Mouse (Mus musculus): ENCODE measurements around the gene Flt3l. TPM values are rescaled to one million over a fixed set of nuclear protein-coding genes. Genes with fewer than 3 reads are reported as not detected.
A peak's percentile ranks its signal among the peaks of the same experiment; 100 is the strongest.

Flt3l gene
- polyA plus RNA-seq, 1 experiment from 2014 or later = 1.5 TPM

- Histone ChIP-seq H3K27me3 (no peaks in the 10 kb centered on the region), H3K9ac (no peak overlapping the region), H3K27ac (peak overlapping the region; percentile 63), H3K4me2 (peak overlapping the region; percentile 18; the same call in 1 of the 2 replicates), H3K9me3 (replicated peaks) (no peaks in the 10 kb centered on the region), H3K4me3 (0 out of 2 replicates have a peak overlapping the region, but pooled peaks have one; percentile 5), H3K4me1 (replicated peaks) (peaks cover 5% of the 10 kb centered on the region; the same call in 1 of the 2 replicates), H3K36me3 (peaks cover 39% of the 10 kb centered on the region)
- ATAC-seq (replicated peaks; ENCODE audit: insufficient number of reproducible peaks, insufficient read depth, low FRiP score, low read depth) = no peak; the same call in 1 of the 2 replicates
- 58% methylated on average over 25 of the region's 25 CpGs for WGBS
Observed at GRCm38 (mm10) chr7:45082401-45083299, 53.6 kb downstream of the Flt3l start.

- WGBS = 51% methylated on average over 5 of the region's 5 CpGs
- H3K27ac ChIP-seq = no peak overlapping the region
- H3K36me3 ChIP-seq = peaks cover 36% of the 10 kb centered on the region
- no peak overlapping the region for H3K4me3 ChIP-seq
- H3K4me1 ChIP-seq (replicated peaks) = peaks cover 7% of the 10 kb centered on the region
- no peaks in the 10 kb centered on the region for H3K9me3 ChIP-seq (replicated peaks)
- no peak overlapping the region for H3K4me2 ChIP-seq
- no peaks in the 10 kb centered on the region for H3K27me3 ChIP-seq
- ATAC-seq (replicated peaks; ENCODE audit: insufficient number of reproducible peaks, insufficient read depth, low FRiP score, low read depth) = no peak
- no peak overlapping the region for H3K9ac ChIP-seq
Observed at GRCm38 (mm10) chr7:45081016-45081415, 55.2 kb downstream of the Flt3l start.

- 2% methylated on average over 10 of the region's 10 CpGs for WGBS
- H3K4me1 ChIP-seq (replicated peaks) = peaks cover 19% of the 10 kb centered on the region
- no peak overlapping the region for H3K4me3 ChIP-seq
- peaks cover 26% of the 10 kb centered on the region; the same call in 1 of the 2 replicates for H3K36me3 ChIP-seq
- H3K9me3 ChIP-seq (replicated peaks) = no peaks in the 10 kb centered on the region
- H3K27ac ChIP-seq = no peak overlapping the region
- no peak overlapping the region for H3K9ac ChIP-seq
- H3K4me2 ChIP-seq = no peak overlapping the region
- ATAC-seq (replicated peaks; ENCODE audit: insufficient number of reproducible peaks, insufficient read depth, low FRiP score, low read depth) = peak; percentile 33; the same call in 1 of the 2 replicates
- H3K27me3 ChIP-seq = no peaks in the 10 kb centered on the region
Observed at GRCm38 (mm10) chr7:45079856-45080255, 56.4 kb downstream of the Flt3l start.

MicroRNA genes within 50 kb of the gene (microRNA counts, 519-probe panel; counts per million panel counts)
- 2,526 counts per million, percentile 53 among the panel's probes with 10 or more counts for microRNA mmu-miR-150

Small RNA genes lying within 50 kb of the gene (microRNA-seq; reads per million reads assigned to microRNA genes)
- gene Mir150 (24.2 reads per million, percentile 35 among the genes with 10 or more reads in this experiment), gene Mir5121 (8.0 reads per million, percentile 23 among the genes with 10 or more reads in this experiment), gene Mir7055 (not detected)

Other genes with a start within 250 kb of the Flt3l start
- gene Med25, start 243.7 kb downstream of the Flt3l start, polyA plus RNA-seq (2015; fragmentation: Nextera tagmentation; extraction: Ambion mirVana) = 72.9 and 93.9 TPM in 2 replicates
- 11.9 and 16.3 TPM in 2 replicates for gene Fuz, start 240.4 kb downstream of the Flt3l start, polyA plus RNA-seq (2015; fragmentation: Nextera tagmentation; extraction: Ambion mirVana)
- 51.9 and 57.4 TPM in 2 replicates for gene Ap2a1, start 206.9 kb downstream of the Flt3l start, polyA plus RNA-seq (2015; fragmentation: Nextera tagmentation; extraction: Ambion mirVana)
- gene Tsks, start 193.2 kb downstream of the Flt3l start, polyA plus RNA-seq (2015; fragmentation: Nextera tagmentation; extraction: Ambion mirVana) = 0.13 and 0.27 TPM in 2 replicates
- gene Cpt1c, start 161.6 kb downstream of the Flt3l start, polyA plus RNA-seq (2015; fragmentation: Nextera tagmentation; extraction: Ambion mirVana) = 9.0 and 12.2 TPM in 2 replicates
- gene Prmt1, start 149.9 kb downstream of the Flt3l start, polyA plus RNA-seq (2015; fragmentation: Nextera tagmentation; extraction: Ambion mirVana) = 315 and 356 TPM in 2 replicates
- 61.6 and 76.7 TPM in 2 replicates for gene Irf3, start 138.8 kb downstream of the Flt3l start, polyA plus RNA-seq (2015; fragmentation: Nextera tagmentation; extraction: Ambion mirVana)
- gene Bcl2l12, start 137.7 kb downstream of the Flt3l start, polyA plus RNA-seq (2015; fragmentation: Nextera tagmentation; extraction: Ambion mirVana) = 34.5 and 35.4 TPM in 2 replicates
- gene Scaf1, start 120.1 kb downstream of the Flt3l start, polyA plus RNA-seq (2015; fragmentation: Nextera tagmentation; extraction: Ambion mirVana) = 25.1 and 32.5 TPM in 2 replicates
- gene Rras, start 118.5 kb downstream of the Flt3l start, polyA plus RNA-seq (2015; fragmentation: Nextera tagmentation; extraction: Ambion mirVana) = 76.4 and 80.8 TPM in 2 replicates
- 5.0 and 7.6 TPM in 2 replicates for gene Prr12, start 83.6 kb downstream of the Flt3l start, polyA plus RNA-seq (2015; fragmentation: Nextera tagmentation; extraction: Ambion mirVana)
- 42.4 and 54.8 TPM in 2 replicates for gene Nosip, start 74.0 kb downstream of the Flt3l start, polyA plus RNA-seq (2015; fragmentation: Nextera tagmentation; extraction: Ambion mirVana)
- gene Prrg2, start 73.8 kb downstream of the Flt3l start, polyA plus RNA-seq (2015; fragmentation: Nextera tagmentation; extraction: Ambion mirVana) = 12.9 and 15.9 TPM in 2 replicates
- gene Rcn3, start 44.2 kb downstream of the Flt3l start, polyA plus RNA-seq (2015; fragmentation: Nextera tagmentation; extraction: Ambion mirVana) = 223 and 285 TPM in 2 replicates
- 52.5 and 62.7 TPM in 2 replicates for gene Fcgrt, start 32.6 kb downstream of the Flt3l start, polyA plus RNA-seq (2015; fragmentation: Nextera tagmentation; extraction: Ambion mirVana)
- gene Rps11, start 12.0 kb downstream of the Flt3l start, polyA plus RNA-seq (2015; fragmentation: Nextera tagmentation; extraction: Ambion mirVana) = 794 and 808 TPM in 2 replicates
- 697 and 762 TPM in 2 replicates for gene Rpl13a, start 7.7 kb downstream of the Flt3l start, polyA plus RNA-seq (2015; fragmentation: Nextera tagmentation; extraction: Ambion mirVana)
- gene Gm45713, start 201 bp downstream of the Flt3l start, polyA plus RNA-seq (2015; fragmentation: Nextera tagmentation; extraction: Ambion mirVana) = 0.22 TPM in 1 of 2 replicates, not detected in the other
- gene Pih1d1, start 17.9 kb upstream of the Flt3l start, polyA plus RNA-seq (2015; fragmentation: Nextera tagmentation; extraction: Ambion mirVana) = 76.5 and 77.3 TPM in 2 replicates
- 26.4 and 40.4 TPM in 2 replicates for gene Aldh16a1, start 18.2 kb upstream of the Flt3l start, polyA plus RNA-seq (2015; fragmentation: Nextera tagmentation; extraction: Ambion mirVana)
- gene Slc17a7, start 27.5 kb upstream of the Flt3l start, polyA plus RNA-seq (2015; fragmentation: Nextera tagmentation; extraction: Ambion mirVana) = 2.7 and 3.5 TPM in 2 replicates
- 0.10 TPM in 1 of 2 replicates, not detected in the other for gene Gfy, start 43.1 kb upstream of the Flt3l start, polyA plus RNA-seq (2015; fragmentation: Nextera tagmentation; extraction: Ambion mirVana)
- not detected in 2 replicates for gene Pth2, start 44.6 kb upstream of the Flt3l start, polyA plus RNA-seq (2015; fragmentation: Nextera tagmentation; extraction: Ambion mirVana)
- gene Ccdc155, start 68.5 kb upstream of the Flt3l start, polyA plus RNA-seq (2015; fragmentation: Nextera tagmentation; extraction: Ambion mirVana) = 0.53 and 0.80 TPM in 2 replicates
- gene Dkkl1, start 75.7 kb upstream of the Flt3l start, polyA plus RNA-seq (2015; fragmentation: Nextera tagmentation; extraction: Ambion mirVana) = 0.90 and 1.2 TPM in 2 replicates
- 89.0 and 106 TPM in 2 replicates for gene Tead2, start 79.3 kb upstream of the Flt3l start, polyA plus RNA-seq (2015; fragmentation: Nextera tagmentation; extraction: Ambion mirVana)
- gene Cd37, start 102.7 kb upstream of the Flt3l start, polyA plus RNA-seq (2015; fragmentation: Nextera tagmentation; extraction: Ambion mirVana) = 2.4 and 8.3 TPM in 2 replicates
- 0.11 and 0.18 TPM in 2 replicates for gene Slc6a16, start 104.7 kb upstream of the Flt3l start, polyA plus RNA-seq (2015; fragmentation: Nextera tagmentation; extraction: Ambion mirVana)
- gene Slc6a21, start 141.1 kb upstream of the Flt3l start, polyA plus RNA-seq (2015; fragmentation: Nextera tagmentation; extraction: Ambion mirVana) = not detected in 2 replicates
- 12.7 and 15.8 TPM in 2 replicates for gene Trpm4, start 197.3 kb upstream of the Flt3l start, polyA plus RNA-seq (2015; fragmentation: Nextera tagmentation; extraction: Ambion mirVana)
- 25.2 and 26.4 TPM in 2 replicates for gene Hrc, start 198.9 kb upstream of the Flt3l start, polyA plus RNA-seq (2015; fragmentation: Nextera tagmentation; extraction: Ambion mirVana)
- gene Ppfia3, start 230.6 kb upstream of the Flt3l start, polyA plus RNA-seq (2015; fragmentation: Nextera tagmentation; extraction: Ambion mirVana) = 1.6 and 2.1 TPM in 2 replicates
- gene Lin7b, start 234.2 kb upstream of the Flt3l start, polyA plus RNA-seq (2015; fragmentation: Nextera tagmentation; extraction: Ambion mirVana) = 1.2 and 1.3 TPM in 2 replicates